Mouse (Mus musculus) CH12F3 (cell line): Measurements from ENCODE around the gene Acvr1c.

Source experiments
- in situ Hi-C: fragments of 300-500 bp; cut with MboI; formaldehyde crosslinking; loops from 2 replicates; pipeline ENCODE4 v1.14.3; 2020; ENCODE audit warnings: low sequenced_read_pairs

Gene Acvr1c

GRCm38 (mm10) chr2:58289331-58289730, 68.4 kb downstream of the Acvr1c start:
- in situ Hi-C loops = no loop called here

GRCm38 (mm10) chr2:58282259-58282910, 75.3 kb downstream of the Acvr1c start:
- in situ Hi-C loops = no loop called here

- in situ Hi-C loops = no loop called here
Measured at GRCm38 (mm10) chr2:58281046-58281445, 76.6 kb downstream of the Acvr1c start.

- in situ Hi-C loops = no loop called here
Measured at GRCm38 (mm10) chr2:58279163-58279562, 78.5 kb downstream of the Acvr1c start.

GRCm38 (mm10) chr2:58276454-58276853, 81.2 kb downstream of the Acvr1c start:
- in situ Hi-C loops = no loop called here

GRCm38 (mm10) chr2:58240639-58241038, 117.1 kb downstream of the Acvr1c start:
- in situ Hi-C loops = no loop called here

- in situ Hi-C loops = no loop called here
Measured at GRCm38 (mm10) chr2:58237487-58237886, 120.2 kb downstream of the Acvr1c start.
